Mouse (Mus musculus) cortical plate, adult 2 months (tissue): ENCODE measurements around the gene Gldc. TPM values are rescaled to one million over a fixed set of nuclear protein-coding genes. Genes with fewer than 3 reads are reported as not detected.

Experiments used
- H3K27ac ChIP-seq: fragments of 200-500 bp; 2 replicates; pipeline ENCODE4 v1.5.1; 2012; ENCODE audit warnings: low read length, control low read depth, inconsistent platforms; ENCODE audit not compliant: insufficient read depth
- H3K4me1 ChIP-seq: fragments of 200-500 bp; 2 replicates; pipeline ENCODE4 v1.6.1; 2011; ENCODE audit warnings: low read length; ENCODE audit not compliant: control insufficient read depth, insufficient read depth
- H3K4me3 ChIP-seq: fragments of 200-500 bp; 2 replicates; pipeline ENCODE4 v1.5.1; 2011; ENCODE audit warnings: mild to moderate bottlenecking, low read length, control low read depth; ENCODE audit not compliant: insufficient read depth
- CTCF ChIP-seq: fragments of 200-500 bp; IDR thresholded peaks from 2 replicates; pipeline ENCODE4 v1.5.1; 2011; ENCODE audit warnings: mild to moderate bottlenecking, control low read depth, low read length; ENCODE audit not compliant: insufficient read depth; ENCODE audit errors: extremely low read depth
- POLR2A ChIP-seq: fragments of 200-500 bp; IDR thresholded peaks from 2 replicates; pipeline ENCODE4 v1.6.1; 2011; ENCODE audit warnings: mild to moderate bottlenecking, low read length, control low read depth; ENCODE audit not compliant: insufficient read depth; ENCODE audit errors: extremely low read depth
- polyA plus RNA-seq: library from polyadenylated mRNA; depleted of rRNA; stranded (reverse); fragments of >200 nt; gene quantifications from 2 replicates; pipeline ENCODE4 v1.2.3, GENCODE M21; 2012

Gene Gldc
- polyA plus RNA-seq, 1 experiment: 28.9 TPM

DNA sequence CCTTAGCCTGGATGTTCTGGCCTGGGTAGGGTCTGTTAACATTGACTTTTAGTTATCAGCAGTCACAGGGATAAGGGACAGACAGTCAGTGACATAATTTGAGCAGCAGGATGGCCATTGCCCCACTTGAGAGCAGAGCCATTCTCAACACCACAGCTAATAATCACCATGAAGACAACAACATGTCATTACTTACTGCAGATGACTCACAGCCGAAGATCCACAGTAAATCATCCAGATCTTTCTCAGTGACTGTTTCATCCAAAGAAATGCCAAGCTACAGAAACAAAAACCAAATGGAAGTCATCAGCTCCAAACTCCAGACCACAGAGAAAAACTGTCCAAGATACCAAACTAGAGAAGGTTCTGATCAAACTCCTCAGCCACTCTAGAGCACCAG is 38.9 kb downstream of the Gldc start:
- no peak overlapping the region for H3K27ac ChIP-seq
- H3K4me1 ChIP-seq: no peaks in the 10 kb centered on the region
- TF ChIP-seq POLR2A (no peak), CTCF (no peak)
- no peak overlapping the region for H3K4me3 ChIP-seq

DNA sequence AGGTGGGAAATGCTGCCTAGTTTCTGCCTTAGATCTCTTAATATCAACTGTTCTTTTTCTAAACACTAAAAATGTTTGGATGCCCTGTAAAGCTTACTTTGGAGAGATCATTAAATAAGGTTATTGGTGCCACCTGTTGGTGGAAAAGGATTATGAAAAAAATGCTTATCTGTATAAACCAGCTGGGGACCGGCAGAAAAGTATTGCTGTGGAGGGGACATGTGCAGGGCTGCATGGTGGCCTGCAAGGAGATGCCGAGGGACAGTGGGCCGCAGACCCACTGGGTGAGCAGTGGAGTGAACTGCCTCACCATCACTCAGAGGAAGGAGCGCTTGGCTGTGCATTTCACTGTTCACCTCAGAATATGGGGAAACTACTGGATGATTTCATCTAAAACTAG is 47.1 kb downstream of the Gldc start:
- Histone ChIP-seq H3K4me1 (no peaks in the 10 kb centered on the region), H3K4me3 (no peak overlapping the region), H3K27ac (no peak overlapping the region)
- TF ChIP-seq CTCF (no peak), POLR2A (no peak)

DNA sequence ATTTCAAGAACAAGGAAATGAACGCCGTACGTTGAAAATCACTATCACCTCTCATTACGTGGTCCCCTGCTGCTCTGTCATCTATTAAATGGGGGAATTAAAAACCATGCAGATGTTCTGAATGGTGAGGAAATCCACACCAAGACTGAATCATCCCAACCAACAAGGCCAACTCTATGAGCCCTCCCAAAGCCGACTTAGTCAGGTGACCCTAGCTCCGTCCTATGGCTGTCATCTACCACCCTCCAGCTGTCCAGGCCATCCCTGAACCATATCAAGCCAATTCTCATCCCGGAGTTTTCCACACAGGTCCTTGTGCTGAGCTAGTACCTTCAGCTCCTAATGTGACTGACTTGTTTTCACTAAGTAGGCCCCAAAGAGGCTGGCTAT is 49.6 kb downstream of the Gldc start:
- TF ChIP-seq CTCF (no peak), POLR2A (no peak)
- H3K4me3 ChIP-seq: no peak overlapping the region
- H3K27ac ChIP-seq: no peak overlapping the region
- no peaks in the 10 kb centered on the region for H3K4me1 ChIP-seq

DNA sequence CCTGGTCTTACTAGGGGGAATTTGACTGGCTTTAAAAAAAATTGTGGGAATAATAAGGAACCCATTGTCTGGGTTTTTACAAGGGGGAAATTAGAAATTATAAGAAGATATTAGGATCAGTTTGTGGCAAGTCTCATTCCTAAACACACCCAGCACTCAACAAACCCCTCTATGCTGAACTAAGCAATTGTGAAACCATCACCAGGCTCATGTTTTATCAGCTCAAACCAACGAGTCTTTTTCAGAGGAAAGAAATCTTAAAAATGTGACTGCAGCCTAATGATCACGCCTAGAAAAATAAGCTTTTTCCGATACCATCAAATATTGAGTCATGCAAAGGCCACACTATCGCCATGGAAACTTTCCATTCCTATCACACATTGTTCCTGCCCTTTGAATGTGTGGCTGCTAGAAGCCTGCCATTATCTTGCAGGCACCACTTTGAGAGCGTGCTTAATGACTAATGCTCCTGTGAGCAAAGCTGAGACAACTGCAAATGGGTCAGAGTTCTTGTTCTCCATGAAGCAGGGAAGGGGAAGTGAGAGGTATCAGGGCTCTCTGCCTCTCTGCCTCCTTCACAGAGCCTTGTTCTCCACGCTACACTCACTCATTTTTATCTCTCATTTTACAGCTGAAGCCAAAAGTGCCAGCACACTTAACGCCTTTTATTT is 50.1 kb downstream of the Gldc start:
- TF ChIP-seq CTCF (no peak), POLR2A (no peak)
- no peak overlapping the region for H3K27ac ChIP-seq

DNA sequence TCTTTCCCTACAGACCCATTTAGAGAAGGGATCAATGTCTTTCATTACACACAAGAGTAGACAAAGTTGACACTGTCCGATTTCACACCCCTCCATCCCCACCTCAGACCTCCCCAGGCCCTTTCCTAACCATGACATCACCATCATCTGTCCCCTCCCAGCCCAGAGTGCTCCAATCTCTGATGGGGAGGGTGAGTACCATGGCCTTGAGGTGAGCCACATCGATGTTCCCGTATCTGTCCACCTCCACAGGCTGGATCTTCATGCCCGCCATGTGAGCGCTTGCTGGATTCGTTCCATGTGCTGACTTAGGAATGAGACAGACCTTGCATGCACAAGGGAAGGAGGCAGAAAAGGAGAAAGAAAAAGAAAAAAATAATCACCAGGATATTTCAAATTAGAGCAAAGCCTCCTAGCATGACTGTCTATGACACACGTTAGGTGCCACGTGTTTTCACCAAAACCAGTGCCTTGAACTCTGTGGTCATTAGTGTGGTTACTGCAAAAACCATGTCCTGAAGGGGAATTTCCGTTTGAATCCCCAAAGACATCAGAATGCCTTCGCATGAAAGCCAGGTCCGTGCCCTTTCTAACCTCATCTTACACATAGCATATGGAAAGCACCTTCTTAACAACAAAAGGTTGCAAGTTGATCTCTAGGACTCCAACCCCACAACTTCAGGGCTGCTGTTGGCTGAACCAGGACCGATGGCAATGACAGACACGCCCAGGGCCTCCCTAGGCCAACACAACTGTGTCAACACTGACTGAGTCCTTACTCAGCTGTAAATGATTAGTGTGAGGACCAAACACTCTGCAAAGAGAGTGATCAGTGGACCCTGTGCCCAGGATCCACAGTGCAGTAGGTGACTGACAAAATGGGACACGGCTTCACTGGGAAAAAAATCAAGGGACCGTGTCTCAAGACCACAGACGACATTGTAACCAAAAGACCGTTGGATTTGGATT is 56.6 kb downstream of the Gldc start:
- Histone ChIP-seq H3K4me3 (no peak overlapping the region), H3K4me1 (peaks cover 4% of the 10 kb centered on the region), H3K27ac (no peak overlapping the region)
- no peak for TF ChIP-seq POLR2A
- TF ChIP-seq CTCF: no peak

More for the DNA sequence above, 50.1 kb downstream of the Gldc start:
- Histone ChIP-seq H3K4me1 (no peaks in the 10 kb centered on the region), H3K4me3 (no peak overlapping the region)

DNA sequence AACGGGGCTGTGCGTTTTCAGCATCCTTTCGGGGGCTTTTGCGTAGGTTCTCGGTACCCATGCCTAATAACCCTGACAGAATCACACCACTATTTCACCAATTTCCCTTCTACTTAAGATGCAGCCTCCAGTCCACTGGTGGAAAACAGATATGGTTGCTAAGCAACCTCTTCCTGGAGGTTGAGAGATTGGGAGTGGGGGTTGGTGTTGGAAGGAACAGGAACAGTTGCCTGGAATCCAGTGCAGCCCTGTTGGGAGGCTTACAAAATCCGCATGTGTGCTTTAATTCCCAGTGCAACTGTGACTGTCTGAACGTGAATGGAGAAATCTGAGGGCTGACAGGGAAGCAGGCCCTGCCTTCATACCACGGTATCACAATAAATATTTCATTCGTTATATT is 57.5 kb downstream of the Gldc start:
- H3K4me3 ChIP-seq: no peak overlapping the region
- TF ChIP-seq CTCF (no peak), POLR2A (no peak)
- peaks cover 4% of the 10 kb centered on the region for H3K4me1 ChIP-seq
- H3K27ac ChIP-seq: peak overlapping the region; percentile 15; the same call in 1 of the 2 replicates

DNA sequence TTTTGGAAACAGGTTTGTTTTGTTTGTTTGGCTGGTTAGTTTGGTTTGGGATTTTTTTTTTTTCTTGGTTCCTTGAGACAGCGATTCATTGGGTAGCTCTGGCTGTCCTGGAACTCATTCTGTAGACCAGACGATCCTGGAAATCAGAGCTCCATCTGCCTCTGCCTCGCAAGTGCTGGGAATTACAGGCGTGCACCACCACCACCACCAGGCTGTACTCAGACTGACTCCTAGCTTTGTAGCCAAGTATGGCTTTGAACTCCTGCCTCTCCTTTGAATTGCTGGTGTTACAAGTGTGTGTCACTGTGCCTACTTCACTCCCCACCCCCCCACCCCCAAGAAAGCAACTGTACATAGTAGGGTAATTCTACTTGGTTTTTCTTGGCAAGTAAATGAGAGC is 58.0 kb downstream of the Gldc start:
- no peak overlapping the region for H3K27ac ChIP-seq
- H3K4me1 ChIP-seq: peaks cover 4% of the 10 kb centered on the region
- H3K4me3 ChIP-seq: no peak overlapping the region
- no peak for TF ChIP-seq CTCF
- no peak for TF ChIP-seq POLR2A

DNA sequence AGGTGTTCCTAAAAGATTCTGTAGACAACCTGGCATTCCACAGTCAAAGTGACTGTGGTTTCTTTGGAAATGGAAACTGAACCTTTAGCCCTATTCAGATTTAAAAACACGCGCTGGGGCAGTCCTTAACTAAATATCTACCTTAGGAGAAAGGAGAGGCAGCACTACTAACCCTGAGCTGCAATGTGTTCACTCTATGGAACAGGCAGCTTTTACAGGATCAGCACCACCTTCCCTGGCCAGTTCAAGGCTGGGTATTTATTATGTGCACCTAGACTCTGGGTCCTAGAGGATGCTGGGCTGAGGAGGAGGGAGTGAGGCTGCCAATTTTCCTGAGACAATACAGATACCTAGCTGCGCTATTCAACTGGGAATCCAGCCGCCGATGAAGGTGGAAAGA is 59.6 kb downstream of the Gldc start:
- Histone ChIP-seq H3K4me1 (peaks cover 4% of the 10 kb centered on the region), H3K4me3 (no peak overlapping the region), H3K27ac (no peak overlapping the region)
- TF ChIP-seq POLR2A (no peak), CTCF (no peak)

DNA sequence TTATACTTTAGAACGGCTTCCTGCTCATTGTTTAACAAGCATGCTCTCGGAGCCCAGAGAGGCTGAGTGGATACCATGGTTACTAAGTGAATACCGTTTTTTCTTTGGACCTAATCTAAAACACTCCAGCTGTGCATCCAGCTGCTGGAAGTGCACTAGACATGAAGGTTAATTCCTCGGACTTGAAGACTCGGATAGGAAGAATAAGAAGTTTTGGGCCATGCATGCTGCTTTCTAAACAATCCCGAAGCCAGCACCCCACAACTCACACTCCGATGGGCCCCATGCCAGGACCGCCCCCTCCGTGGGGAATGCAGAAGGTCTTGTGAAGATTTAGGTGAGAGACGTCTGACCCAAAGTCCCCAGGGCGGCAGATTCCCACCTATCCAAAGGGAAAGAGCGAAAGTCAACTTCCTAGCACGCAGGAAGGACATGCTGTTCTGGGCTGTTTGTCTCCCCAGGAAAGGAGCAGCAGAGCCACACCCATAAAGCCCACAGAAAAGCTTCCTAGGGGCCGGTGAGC is 60.2 kb downstream of the Gldc start:
- Histone ChIP-seq H3K4me1 (peaks cover 4% of the 10 kb centered on the region), H3K27ac (no peak overlapping the region), H3K4me3 (no peak overlapping the region)
- TF ChIP-seq CTCF: no peak
- TF ChIP-seq POLR2A: no peak
